Mouse (Mus musculus) MEL (cell line): Measurements from ENCODE around the gene Gnai1. TPM values are rescaled to one million over a fixed set of nuclear protein-coding genes. Genes with fewer than 3 reads are reported as not detected.

ENCODE experiments used
- DNase-seq: peaks from one replicate; pipeline ENCODE4 v3.0.0; 2011; ENCODE audit warnings: low read depth, low spot score
- H3K27ac ChIP-seq: 2 replicates; pipeline ENCODE4 v1.5.1; 2012; ENCODE audit warnings: low read depth, mild to moderate bottlenecking, control low read depth, low read length, moderate library complexity; ENCODE audit not compliant: control insufficient read depth
- H3K27me3 ChIP-seq, 2 experiments: fragments of 150-350 bp in 1 of 2; sonication (generic) in 1 of 2; 2 replicates each; pipeline ENCODE4 v1.6.1; 2012; ENCODE audit warnings: low read length in 2 of 2, mild to moderate bottlenecking in 2 of 2, improper control_type of control experiment in 1 of 2, moderate library complexity in 1 of 2; ENCODE audit not compliant: insufficient read depth in 2 of 2, control insufficient read depth in 1 of 2
- H3K36me3 ChIP-seq, 2 experiments: 2 replicates each; pipeline ENCODE4 v1.6.1; 2012 to 2014; ENCODE audit warnings: low read length in 2 of 2, improper control_type of control experiment in 1 of 2, inconsistent platforms in 1 of 2, mild to moderate bottlenecking in 1 of 2; ENCODE audit not compliant: insufficient read depth in 2 of 2, control insufficient read depth in 1 of 2
- H3K4me1 ChIP-seq, 2 experiments: fragments of 150-350 bp in 1 of 2; sonication (generic) in 1 of 2; 2 replicates each; pipeline ENCODE4 v1.6.1; 2012; ENCODE audit warnings: low read length in 2 of 2, improper control_type of control experiment in 1 of 2, mild to moderate bottlenecking in 1 of 2; ENCODE audit not compliant: insufficient read depth in 2 of 2, control insufficient read depth in 1 of 2
- H3K4me3 ChIP-seq, 2 experiments: fragments of 150-350 bp in 1 of 2; sonication (generic) in 1 of 2; 2 replicates each; pipeline ENCODE4 v1.5.1; 2012; ENCODE audit warnings: low read depth in 2 of 2, low read length in 2 of 2, mild to moderate bottlenecking in 2 of 2, moderate library complexity in 2 of 2, control low read depth in 1 of 2, improper control_type of control experiment in 1 of 2; ENCODE audit not compliant: control insufficient read depth in 1 of 2, insufficient read depth in 1 of 2
- H3K79me2 ChIP-seq: 2 replicates; pipeline ENCODE4 v1.6.1; 2012; ENCODE audit warnings: mild to moderate bottlenecking, low read length, moderate library complexity; ENCODE audit not compliant: control insufficient read depth, poor library complexity, insufficient read depth
- H3K9ac ChIP-seq: 2 replicates; pipeline ENCODE4 v1.6.1; 2012; ENCODE audit warnings: low read depth, mild to moderate bottlenecking, control low read depth, low read length, moderate library complexity; ENCODE audit not compliant: control insufficient read depth, poor library complexity, severe bottlenecking
- H3K9me3 ChIP-seq: fragments of 150-350 bp; sonication (generic); replicated peaks from 2 replicates; pipeline ENCODE4 v1.6.1; 2012; ENCODE audit warnings: mild to moderate bottlenecking, low read length, improper control_type of control experiment, moderate library complexity; ENCODE audit not compliant: insufficient read depth
- CHD2 ChIP-seq: IDR thresholded peaks from 2 replicates; pipeline ENCODE4 v1.6.1; 2011; ENCODE audit warnings: low read length, improper control_type of control experiment
- CTCF ChIP-seq, 3 experiments: IDR thresholded peaks in 2 of 3; conservative IDR thresholded peaks in 1 of 3; 2 replicates each; pipeline ENCODE4 v1.5.1; 2011 to 2012; ENCODE audit warnings: low read length in 3 of 3, low read depth in 2 of 3, mild to moderate bottlenecking in 2 of 3, improper control_type of control experiment in 1 of 3, inconsistent platforms in 1 of 3, mixed read lengths in 1 of 3, moderate library complexity in 1 of 3; ENCODE audit not compliant: control insufficient read depth in 1 of 3, insufficient read depth in 1 of 3, poor library complexity in 1 of 3, severe bottlenecking in 1 of 3
- E2F4 ChIP-seq: IDR thresholded peaks from 2 replicates; pipeline ENCODE4 v1.6.1; 2011; ENCODE audit warnings: low read depth, low read length, improper control_type of control experiment, borderline replicate concordance
- ELF1 ChIP-seq: IDR thresholded peaks from 2 replicates; pipeline ENCODE4 v1.6.1; 2014; ENCODE audit warnings: low read depth, mild to moderate bottlenecking, inconsistent platforms, low read length, improper control_type of control experiment, moderate library complexity
- EP300 ChIP-seq, 2 experiments: IDR thresholded peaks; 2 replicates each; pipeline ENCODE4 v1.6.1; 2011; ENCODE audit warnings: improper control_type of control experiment in 2 of 2, low read length in 2 of 2, low read depth in 1 of 2, mild to moderate bottlenecking in 1 of 2
- GATA1 ChIP-seq: IDR thresholded peaks from 2 replicates; pipeline ENCODE4 v1.6.1; 2011; ENCODE audit warnings: low read depth, low read length, improper control_type of control experiment
- HCFC1 ChIP-seq: IDR thresholded peaks from 2 replicates; pipeline ENCODE4 v1.6.1; 2012; ENCODE audit warnings: low read depth, mild to moderate bottlenecking, inconsistent platforms, low read length, improper control_type of control experiment, moderate library complexity
- JUND ChIP-seq: IDR thresholded peaks from 2 replicates; pipeline ENCODE4 v1.6.1; 2011; ENCODE audit warnings: low read depth, mild to moderate bottlenecking, improper control_type of control experiment, low read length
- MAX ChIP-seq: IDR thresholded peaks from 2 replicates; pipeline ENCODE4 v1.6.1; 2011; ENCODE audit warnings: low read length, improper control_type of control experiment
- MEF2A ChIP-seq: IDR thresholded peaks from 2 replicates; pipeline ENCODE4 v1.6.1; 2014; ENCODE audit warnings: low read depth, mild to moderate bottlenecking, inconsistent platforms, low read length, improper control_type of control experiment; ENCODE audit not compliant: poor library complexity, insufficient replicate concordance, severe bottlenecking; ENCODE audit errors: extremely low read depth
- MXI1 ChIP-seq: IDR thresholded peaks from 2 replicates; pipeline ENCODE4 v1.6.1; 2011; ENCODE audit warnings: mild to moderate bottlenecking, low read depth, low read length, improper control_type of control experiment
- MYB ChIP-seq: IDR thresholded peaks from 2 replicates; pipeline ENCODE4 v1.6.1; 2011; ENCODE audit warnings: mild to moderate bottlenecking, low read depth, low read length, improper control_type of control experiment
- MYC ChIP-seq: IDR thresholded peaks from 2 replicates; pipeline ENCODE4 v1.6.1; 2011; ENCODE audit warnings: low read depth, mild to moderate bottlenecking, low read length, improper control_type of control experiment, moderate library complexity
- NELFE ChIP-seq: IDR thresholded peaks from 2 replicates; pipeline ENCODE4 v1.6.1; 2011; ENCODE audit warnings: low read depth, low read length, improper control_type of control experiment
- NRF1 ChIP-seq: IDR thresholded peaks from 2 replicates; pipeline ENCODE4 v1.6.1; 2014; ENCODE audit warnings: low read depth, mild to moderate bottlenecking, inconsistent platforms, low read length, improper control_type of control experiment, moderate library complexity; ENCODE audit not compliant: poor library complexity, insufficient read depth, severe bottlenecking
- POLR2AphosphoS2 ChIP-seq: IDR thresholded peaks from 2 replicates; pipeline ENCODE4 v1.6.1; 2011; ENCODE audit warnings: low read length, improper control_type of control experiment
- POLR2AphosphoS5 ChIP-seq: IDR thresholded peaks from 2 replicates; pipeline ENCODE4 v1.6.1; 2012; ENCODE audit warnings: low read depth, borderline replicate concordance, mild to moderate bottlenecking, inconsistent platforms, low read length, moderate library complexity, mixed read lengths
- SIN3A ChIP-seq: IDR thresholded peaks from 2 replicates; pipeline ENCODE4 v1.6.1; 2012; ENCODE audit warnings: low read length, improper control_type of control experiment, inconsistent platforms
- TAL1 ChIP-seq: IDR thresholded peaks from 2 replicates; pipeline ENCODE4 v1.6.1; 2012; ENCODE audit warnings: mild to moderate bottlenecking, inconsistent platforms, low read length, moderate library complexity, mixed read lengths
- TBP ChIP-seq: IDR thresholded peaks from 2 replicates; pipeline ENCODE4 v1.8.0; 2011; ENCODE audit warnings: low read depth, low read length, improper control_type of control experiment
- TCF12 ChIP-seq: IDR thresholded peaks from 2 replicates; pipeline ENCODE4 v1.6.1; 2014; ENCODE audit warnings: low read depth, mild to moderate bottlenecking, inconsistent platforms, low read length, improper control_type of control experiment, moderate library complexity
- USF2 ChIP-seq, 2 experiments: IDR thresholded peaks; 2 replicates each; pipeline ENCODE4 v1.6.1; 2011 to 2012; ENCODE audit warnings: improper control_type of control experiment in 2 of 2, low read length in 2 of 2, borderline replicate concordance in 1 of 2, inconsistent platforms in 1 of 2, low read depth in 1 of 2, mild to moderate bottlenecking in 1 of 2; ENCODE audit not compliant: insufficient read depth in 1 of 2
- ZC3H11A ChIP-seq: IDR thresholded peaks from 2 replicates; pipeline ENCODE4 v1.6.1; 2012; ENCODE audit warnings: low read depth, mild to moderate bottlenecking, inconsistent platforms, low read length, improper control_type of control experiment
- ZMIZ1 ChIP-seq: IDR thresholded peaks from 2 replicates; pipeline ENCODE4 v1.6.1; 2012; ENCODE audit warnings: low read depth, mild to moderate bottlenecking, inconsistent platforms, low read length, improper control_type of control experiment, moderate library complexity
- polyA plus RNA-seq, 2 experiments: library from polyadenylated mRNA; stranded (reverse) in 1 of 2; unstranded in 1 of 2; fragments of >175 nt in 1 of 2; fragments of >200 nt in 1 of 2; gene quantifications; 2 replicates each; pipeline versions ENCODE4 v1.2.1 to v1.2.4; 2012; ENCODE audit warnings: low replicate concordance in 2 of 2, low read depth in 1 of 2; ENCODE audit not compliant: insufficient read length in 2 of 2, insufficient read depth in 1 of 2, missing spikeins in 1 of 2
- total RNA-seq: library from RNA; depleted of rRNA; stranded (reverse); fragments of 300-350 nt; gene quantifications from 2 replicates; pipeline ENCODE4 v1.2.3, GENCODE M21; 2012; rRNA removed

Gene Gnai1
- total RNA-seq (not detected in 2 replicates), polyA plus RNA-seq (not detected)

GRCm38 (mm10) chr5:18360281-18360819, at the start of gene Gnai1:
Gene Gnai1 (minus strand): TSS chr5:18360355.
- H3K27ac ChIP-seq, result no peak within 1 kb of the TSS
- DNase-seq, result no peak
- no peak within 1 kb of the TSS for H3K9ac ChIP-seq
- H3K4me3 ChIP-seq, result no peak within 1 kb of the TSS
- H3K27me3 ChIP-seq, result no peaks in the 10 kb centered on the region; a peak in 1 of 4 replicates
- no peaks in the 10 kb centered on the region for H3K4me1 ChIP-seq
- no peaks in the 10 kb centered on the region for H3K9me3 ChIP-seq
- no peaks in the 10 kb centered on the region for H3K79me2 ChIP-seq
- H3K36me3 ChIP-seq, result no peaks in the 10 kb centered on the region
- no peak for TF ChIP-seq JUND
- no peak for TF ChIP-seq MYB
- no peak for TF ChIP-seq USF2 (IDR thresholded peaks at IDR 0.05; ENCODE audit: borderline replicate concordance in 1 of 2, insufficient read depth in 1 of 2, low read depth in 1 of 2, low read length in 2 of 2)
- no peak for TF ChIP-seq MXI1
- no peak for TF ChIP-seq GATA1
- TF ChIP-seq EP300 (IDR thresholded peaks at IDR 0.05; ENCODE audit: low read depth in 1 of 2, low read length in 2 of 2), result no peak
- TF ChIP-seq NRF1, result no peak
- no peak for TF ChIP-seq ZC3H11A
- no peak for TF ChIP-seq CTCF (IDR thresholded peaks at IDR 0.05 in 2 of 3, conservative IDR thresholded peaks at IDR 0.05 in 1 of 3; ENCODE audit: control insufficient read depth in 1 of 3, insufficient read depth in 1 of 3, low read depth in 2 of 3, low read length in 3 of 3, poor library complexity in 1 of 3, severe bottlenecking in 1 of 3)
- TF ChIP-seq E2F4, result no peak
- TF ChIP-seq MAX, result no peak
- TF ChIP-seq TCF12, result no peak
- TF ChIP-seq ELF1, result no peak
- TF ChIP-seq MEF2A, result no peak

- no peaks in the 10 kb centered on the region for H3K27me3 ChIP-seq
- no peak overlapping the region for H3K27ac ChIP-seq
- TF ChIP-seq NELFE (no peak), SIN3A (no peak), HCFC1 (no peak), MXI1 (no peak), TCF12 (no peak), MYC (no peak), POLR2AphosphoS5 (no peak), CHD2 (no peak), POLR2AphosphoS2 (no peak), TAL1 (no peak), EP300 (IDR thresholded peaks at IDR 0.05; ENCODE audit: low read depth in 1 of 2, low read length in 2 of 2) (no peak), TBP (no peak), ZMIZ1 (no peak)
- TF ChIP-seq, all 39 proteins: peak for 0
- Histone ChIP-seq H3K4me1 (no peaks in the 10 kb centered on the region), H3K36me3 (no peaks in the 10 kb centered on the region), H3K4me3 (no peak overlapping the region), H3K9me3 (no peaks in the 10 kb centered on the region), H3K79me2 (no peaks in the 10 kb centered on the region), H3K9ac (no peak overlapping the region)
- DNase-seq, result no peak
These were observed 7.7 kb upstream of the Gnai1 start for GRCm38 (mm10) chr5:18367864-18368263.
